8 mouse cellular contexts compared by ENCODE assay signal in genomic region chr1:167269350-167269811, GRCm38 (mm10). TPM values are rescaled to one million over a fixed set of nuclear protein-coding genes. Genes with fewer than 3 reads are reported as not detected.
DNase-seq lines count a peak whose midpoint lies in the region; ATAC-seq and TF ChIP-seq lines count a peak whose summit lies in the region.

No protein-coding gene starts in this region.

- H3K27me3 ChIP-seq in spleen, adult 2 months (ENCODE audit: control insufficient read depth, insufficient read depth, low read length) = no peaks in the 10 kb centered on the region
- no peaks in the 10 kb centered on the region for H3K27me3 ChIP-seq in forebrain, embryonic 13.5 days
- H3K27me3 ChIP-seq in liver, embryonic 14.5 days (ENCODE audit: control insufficient read depth, insufficient read depth, low read length) = no peaks in the 10 kb centered on the region
- no peaks in the 10 kb centered on the region for H3K27me3 ChIP-seq in small intestine, adult 2 months (ENCODE audit: control insufficient read depth, insufficient read depth, low read length)

- no peak for TF ChIP-seq CTCF in spleen, adult 2 months (IDR thresholded peaks at IDR 0.05; ENCODE audit: extremely low read depth, insufficient read depth, insufficient read length, insufficient replicate concordance)
- TF ChIP-seq CTCF in liver, embryonic 14.5 days (IDR thresholded peaks at IDR 0.05; ENCODE audit: low read depth) = no peak
- no peak for TF ChIP-seq CTCF in small intestine, adult 2 months (IDR thresholded peaks at IDR 0.05; ENCODE audit: extremely low read depth, insufficient read length, insufficient replicate concordance, low read depth, low read length)

- peak overlapping the region; percentile 58 for H3K4me2 ChIP-seq in forebrain, embryonic 13.5 days
- H3K4me2 ChIP-seq in liver, embryonic 14.5 days (ENCODE audit: low read depth) = peak overlapping the region; percentile 64

- no peak for TF ChIP-seq POLR2A in spleen, adult 2 months (IDR thresholded peaks at IDR 0.05; ENCODE audit: low read depth, low read length)
- no peak for TF ChIP-seq POLR2A in small intestine, adult 2 months (IDR thresholded peaks at IDR 0.05; ENCODE audit: low read depth, low read length)

- no peak overlapping the region for H3K4me3 ChIP-seq in spleen, adult 2 months (ENCODE audit: extremely low read depth, insufficient read depth, insufficient read length)
- H3K4me3 ChIP-seq in forebrain, embryonic 13.5 days = no peak overlapping the region
- no peak overlapping the region for H3K4me3 ChIP-seq in liver, embryonic 14.5 days (ENCODE audit: insufficient read depth in 1 of 2, low read depth in 2 of 2, low read length in 2 of 2)
- no peak overlapping the region for H3K4me3 ChIP-seq in small intestine, adult 2 months (ENCODE audit: low read depth, low read length)

- TF ChIP-seq EP300 in liver, embryonic 14.5 days (IDR thresholded peaks at IDR 0.05; ENCODE audit: low read depth) = no peak

- H3K27ac ChIP-seq in spleen, adult 2 months (ENCODE audit: insufficient read depth, low read length) = peak overlapping the region; percentile 55; the same call in 1 of the 2 replicates
- peak overlapping the region; percentile 52 for H3K27ac ChIP-seq in forebrain, embryonic 13.5 days
- H3K27ac ChIP-seq in liver, embryonic 14.5 days = peak overlapping the region; percentile 59; the same call in 1 of the 2 replicates
- H3K27ac ChIP-seq in small intestine, adult 2 months (ENCODE audit: insufficient read depth, low read depth, low read length) = peak overlapping the region; percentile 56

- H3K36me3 ChIP-seq in spleen, adult 2 months (ENCODE audit: control insufficient read depth, insufficient read depth, low read length) = no peaks in the 10 kb centered on the region
- H3K36me3 ChIP-seq in forebrain, embryonic 13.5 days (ENCODE audit: poor library complexity, severe bottlenecking) = 0 out of 2 replicates have a peak, but pooled peaks cover 6% of the 10 kb centered on the region
- H3K36me3 ChIP-seq in liver, embryonic 14.5 days (replicated peaks; ENCODE audit: control insufficient read depth, insufficient read depth, low read depth) = no peaks in the 10 kb centered on the region
- H3K36me3 ChIP-seq in small intestine, adult 2 months (ENCODE audit: control insufficient read depth, insufficient read depth, low read length) = no peaks in the 10 kb centered on the region

- H3K4me1 ChIP-seq in spleen, adult 2 months (ENCODE audit: control insufficient read depth, insufficient read depth, insufficient read length) = peaks cover 19% of the 10 kb centered on the region; the same call in 1 of the 2 replicates
- peaks cover 48% of the 10 kb centered on the region for H3K4me1 ChIP-seq in forebrain, embryonic 13.5 days
- H3K4me1 ChIP-seq in liver, embryonic 14.5 days (replicated peaks; ENCODE audit: control insufficient read depth in 2 of 2, insufficient read depth in 2 of 2, low read length in 1 of 2) = peaks cover 51 to 59% of the 10 kb centered on the region in 2 experiments
- H3K4me1 ChIP-seq in small intestine, adult 2 months (ENCODE audit: control insufficient read depth, insufficient read depth, insufficient read length, low read length) = peaks cover 36% of the 10 kb centered on the region

- H3K9me3 ChIP-seq in forebrain, embryonic 13.5 days (replicated peaks) = no peaks in the 10 kb centered on the region
- no peaks in the 10 kb centered on the region for H3K9me3 ChIP-seq in liver, embryonic 14.5 days (ENCODE audit: control insufficient read depth, low read length)

- ATAC-seq in forebrain, embryonic 13.5 days = no peak; the same call in 1 of the 2 replicates
- ATAC-seq in liver, embryonic 14.5 days (ENCODE audit: insufficient read depth) = 0 out of 2 replicates have a peak, but pooled peaks have one; percentile 12

- H3K9ac ChIP-seq in forebrain, embryonic 13.5 days = no peak overlapping the region
- peak overlapping the region; percentile 3 for H3K9ac ChIP-seq in liver, embryonic 14.5 days (replicated peaks)

- DNase-seq in spleen, adult 2 months (ENCODE audit: low read depth in 1 of 2, low spot score in 2 of 2) = no peak
- DNase-seq in spleen, postnatal 14 days (ENCODE audit: low spot score in 2 of 2) = no peak
- DNase-seq in liver, embryonic 14.5 days (ENCODE audit: low read depth in 3 of 3, low spot score in 3 of 3) = no peak
- no peak for DNase-seq in adrenal gland, postnatal 4 days (ENCODE audit: low spot score in 2 of 2)
- DNase-seq in cerebellum, adult 11 months = no peak
- no peak for DNase-seq in layer of hippocampus, adult 11-12 months (ENCODE audit: low spot score)

- 8% methylated on average over 14 of the region's 14 CpGs for WGBS in spleen, adult 2 months
- WGBS in forebrain, embryonic 13.5 days = 38% methylated on average over 14 of the region's 14 CpGs
- 11% methylated on average over 14 of the region's 14 CpGs for WGBS in liver, embryonic 14.5 days (ENCODE audit: insufficient replicate concordance)
- 6% methylated on average over 14 of the region's 14 CpGs for WGBS in small intestine, adult 2 months

RNA-seq across cellular contexts. Expression of gene Uck2, which starts 15.7 kb away (rescaled TPM):
- 15.1 and 20.1 TPM in 2 replicates for polyA plus RNA-seq in spleen, adult 2 months (2012; rRNA removed)
- 72.7 and 73.6 TPM in 2 replicates for polyA plus RNA-seq in forebrain, embryonic 13.5 days (2015; fragmentation: Nextera tagmentation; extraction: Ambion mirVana)
- 15.3 and 17.6 TPM in 2 replicates for polyA plus RNA-seq in liver, embryonic 14.5 days (2012; rRNA removed)
- polyA plus RNA-seq in liver, embryonic 14.5 days (2014; fragmentation: Nextera tagmentation; extraction: Ambion mirVana) = 42.6 and 43.4 TPM in 2 replicates
- 11.3 and 26.5 TPM in 2 replicates for polyA plus RNA-seq in small intestine, adult 2 months (2012; rRNA removed)
- 10 to 100 TPM; 66.6 to 71.5 TPM for total RNA-seq in adrenal gland, postnatal 4 days (2021)

RNA-seq across cellular contexts. Expression of gene Tmco1, which starts 38.8 kb away (rescaled TPM):
- polyA plus RNA-seq in spleen, adult 2 months (2012; rRNA removed) = 13.6 and 17.5 TPM in 2 replicates
- 73.7 and 74.1 TPM in 2 replicates for polyA plus RNA-seq in forebrain, embryonic 13.5 days (2015; fragmentation: Nextera tagmentation; extraction: Ambion mirVana)
- 33.4 and 43.4 TPM in 2 replicates for polyA plus RNA-seq in liver, embryonic 14.5 days (2012; rRNA removed)
- polyA plus RNA-seq in liver, embryonic 14.5 days (2014; fragmentation: Nextera tagmentation; extraction: Ambion mirVana) = 64.1 and 65.4 TPM in 2 replicates
- 9.6 and 20.5 TPM in 2 replicates for polyA plus RNA-seq in small intestine, adult 2 months (2012; rRNA removed)
- total RNA-seq in adrenal gland, postnatal 4 days (2021) = 100 to 1,000 TPM; 102 to 104 TPM
